Mouse (Mus musculus) neural tube, embryonic 14.5 days (tissue): ENCODE data around the gene Gm11027. TPM values are rescaled to one million over a fixed set of nuclear protein-coding genes. Genes with fewer than 3 reads are reported as not detected.
A peak's percentile ranks its signal among the peaks of the same experiment; 100 is the strongest.

Experiments
- ATAC-seq: fragments of 200-750 bp; cut with Nextera tagmentation; 2 replicates; pipeline ENCODE4 v1.8.0; 2017; ENCODE audit warnings: low read depth, mild to moderate bottlenecking, moderate TSS enrichment, moderate library complexity
- H3K27ac ChIP-seq: fragments of 300-500 bp; sonication (generic); 2 replicates; pipeline ENCODE4 v1.5.1; 2014; ENCODE audit warnings: low read depth, mild to moderate bottlenecking, control low read depth, low read length, moderate library complexity, mixed read lengths
- H3K27me3 ChIP-seq: fragments of 300-500 bp; sonication (generic); 2 replicates; pipeline ENCODE4 v1.6.1; 2014; ENCODE audit warnings: low read length; ENCODE audit not compliant: control insufficient read depth, insufficient read depth
- H3K36me3 ChIP-seq: fragments of 300-500 bp; sonication (generic); 2 replicates; pipeline ENCODE4 v1.6.1; 2014; ENCODE audit warnings: low read length, mixed read lengths; ENCODE audit not compliant: control insufficient read depth, insufficient read depth
- H3K4me1 ChIP-seq: fragments of 300-500 bp; sonication (generic); 2 replicates; pipeline ENCODE4 v1.6.1; 2014; ENCODE audit warnings: low read length; ENCODE audit not compliant: control insufficient read depth, insufficient read depth
- H3K4me2 ChIP-seq: fragments of 300-500 bp; sonication (generic); 2 replicates; pipeline ENCODE4 v1.6.1; 2014; ENCODE audit warnings: mild to moderate bottlenecking, low read depth, low read length, control low read depth
- H3K4me3 ChIP-seq: fragments of 300-500 bp; sonication (generic); 2 replicates; pipeline ENCODE4 v1.5.1; 2014; ENCODE audit warnings: low read depth, low read length, control low read depth, mixed read lengths
- H3K9ac ChIP-seq: fragments of 300-500 bp; sonication (generic); replicated peaks from 2 replicates; pipeline ENCODE4 v1.6.1; 2014; ENCODE audit warnings: low read depth, mild to moderate bottlenecking, control low read depth, low read length, mixed read lengths
- H3K9me3 ChIP-seq: fragments of 300-500 bp; sonication (generic); 2 replicates; pipeline ENCODE4 v1.6.1; 2016; ENCODE audit warnings: low read length; ENCODE audit not compliant: control insufficient read depth
- WGBS: fragments of 180-500 bp; shearing (Covaris S2); extraction: QIAGEN DNeasy Blood & Tissue Kit; methylation state at CpG from one replicate; pipeline ENCODE4 v1.1.7; 2014; 5-methylcytosine and 5-hydroxymethylcytosine counted together
- polyA plus RNA-seq: library from polyadenylated mRNA; unstranded; fragments of >200 nt; fragmentation: Nextera tagmentation; extraction: Ambion mirVana; gene quantifications from 2 replicates; pipeline ENCODE4 v1.2.1, GENCODE M21; 2014

Gm11027 gene
- polyA plus RNA-seq, 1 experiment from 2014 or later: not detected

GRCm38 (mm10) chr12:116281427-116282281 lies 6.5 kb downstream of the Gm11027 start:
- Histone ChIP-seq H3K27me3 (no peaks in the 10 kb centered on the region), H3K27ac (peak overlapping the region; percentile 98)
- ATAC-seq: no peak

GRCm38 (mm10) chr12:116282856-116283255 lies 7.7 kb downstream of the Gm11027 start:
- ATAC-seq: no peak
- Histone ChIP-seq H3K4me3 (no peak overlapping the region), H3K4me1 (0 out of 2 replicates have a peak, but pooled peaks cover 6% of the 10 kb centered on the region), H3K9ac (no peak overlapping the region), H3K9me3 (no peaks in the 10 kb centered on the region), H3K27me3 (no peaks in the 10 kb centered on the region), H3K4me2 (no peak overlapping the region), H3K27ac (no peak overlapping the region), H3K36me3 (no peaks in the 10 kb centered on the region)
- WGBS: 97% methylated on average over 2 of the region's 2 CpGs

More at GRCm38 (mm10) chr12:116281427-116282281, 6.5 kb downstream of the Gm11027 start:
- H3K4me3 ChIP-seq: peak overlapping the region; percentile 97
- no peaks in the 10 kb centered on the region for H3K36me3 ChIP-seq
- WGBS: under 1% methylated on average over 54 of the region's 55 CpGs
- H3K4me1 ChIP-seq: 0 out of 2 replicates have a peak, but pooled peaks cover 6% of the 10 kb centered on the region
- H3K9me3 ChIP-seq: no peaks in the 10 kb centered on the region
- H3K9ac ChIP-seq: peak overlapping the region; percentile 92
- H3K4me2 ChIP-seq: peak overlapping the region; percentile 97

- H3K4me3 ChIP-seq: no peak overlapping the region
- no peak for ATAC-seq
- 96% methylated on average over 2 of the region's 2 CpGs for WGBS
- no peaks in the 10 kb centered on the region for H3K9me3 ChIP-seq
- no peak overlapping the region for H3K9ac ChIP-seq
- no peaks in the 10 kb centered on the region for H3K36me3 ChIP-seq
- no peak overlapping the region for H3K4me2 ChIP-seq
- no peak overlapping the region for H3K27ac ChIP-seq
- 0 out of 2 replicates have a peak, but pooled peaks cover 6% of the 10 kb centered on the region for H3K4me1 ChIP-seq
- H3K27me3 ChIP-seq: no peaks in the 10 kb centered on the region
Observed at GRCm38 (mm10) chr12:116283511-116283910, 8.3 kb downstream of the Gm11027 start.

GRCm38 (mm10) chr12:116293185-116293584 lies 18.0 kb downstream of the Gm11027 start:
- Histone ChIP-seq H3K4me2 (no peak overlapping the region), H3K9me3 (no peaks in the 10 kb centered on the region), H3K36me3 (no peaks in the 10 kb centered on the region), H3K4me1 (no peaks in the 10 kb centered on the region), H3K27me3 (no peaks in the 10 kb centered on the region), H3K4me3 (no peak overlapping the region), H3K9ac (no peak overlapping the region), H3K27ac (no peak overlapping the region)
- 65% methylated on average over 2 of the region's 2 CpGs for WGBS
- ATAC-seq: no peak

GRCm38 (mm10) chr12:116293599-116294292 lies 18.6 kb downstream of the Gm11027 start:
- Histone ChIP-seq H3K4me3 (no peak overlapping the region), H3K9ac (no peak overlapping the region), H3K9me3 (no peaks in the 10 kb centered on the region), H3K4me2 (no peak overlapping the region), H3K36me3 (no peaks in the 10 kb centered on the region), H3K4me1 (no peaks in the 10 kb centered on the region), H3K27me3 (no peaks in the 10 kb centered on the region), H3K27ac (no peak overlapping the region)
- ATAC-seq: no peak
- 85% methylated on average over 4 of the region's 4 CpGs for WGBS

- WGBS: 95% methylated on average over 2 of the region's 2 CpGs
- Histone ChIP-seq H3K9me3 (no peaks in the 10 kb centered on the region), H3K27me3 (no peaks in the 10 kb centered on the region), H3K4me1 (no peaks in the 10 kb centered on the region), H3K36me3 (no peaks in the 10 kb centered on the region), H3K4me2 (no peak overlapping the region), H3K27ac (no peak overlapping the region), H3K4me3 (no peak overlapping the region), H3K9ac (no peak overlapping the region)
- no peak for ATAC-seq
Observed at GRCm38 (mm10) chr12:116299906-116300305, 24.7 kb downstream of the Gm11027 start.

- no peak for ATAC-seq
- H3K27me3 ChIP-seq: no peaks in the 10 kb centered on the region
- no peak overlapping the region for H3K4me2 ChIP-seq
- H3K9me3 ChIP-seq: no peaks in the 10 kb centered on the region
- no peak overlapping the region for H3K27ac ChIP-seq
- no peak overlapping the region for H3K4me3 ChIP-seq
- no peaks in the 10 kb centered on the region for H3K4me1 ChIP-seq
- H3K36me3 ChIP-seq: no peaks in the 10 kb centered on the region
- H3K9ac ChIP-seq: no peak overlapping the region
Observed at GRCm38 (mm10) chr12:116302181-116302580, 27.0 kb downstream of the Gm11027 start.

- Histone ChIP-seq H3K27me3 (no peaks in the 10 kb centered on the region), H3K4me2 (no peak overlapping the region), H3K27ac (no peak overlapping the region), H3K9ac (no peak overlapping the region), H3K36me3 (no peaks in the 10 kb centered on the region), H3K9me3 (no peaks in the 10 kb centered on the region), H3K4me3 (no peak overlapping the region), H3K4me1 (no peaks in the 10 kb centered on the region)
- WGBS: 61% methylated on average over 1 of the region's 1 CpGs
- no peak for ATAC-seq
Observed at GRCm38 (mm10) chr12:116306042-116306441, 30.9 kb downstream of the Gm11027 start.

GRCm38 (mm10) chr12:116307870-116308269 lies 32.7 kb downstream of the Gm11027 start:
- ATAC-seq: no peak
- Histone ChIP-seq H3K27ac (no peak overlapping the region), H3K9ac (no peak overlapping the region), H3K36me3 (no peaks in the 10 kb centered on the region), H3K4me3 (no peak overlapping the region), H3K4me2 (no peak overlapping the region), H3K4me1 (no peaks in the 10 kb centered on the region), H3K27me3 (no peaks in the 10 kb centered on the region), H3K9me3 (no peaks in the 10 kb centered on the region)
- 92% methylated on average over 3 of the region's 3 CpGs for WGBS
